Mouse (Mus musculus) cerebellum, adult 9-10 months (tissue): ENCODE measurements around the gene Tgif2.

Experiments
- DNase-seq: peaks from one replicate; pipeline ENCODE4 v3.0.0; 2022

The Tgif2 gene

GRCm38 (mm10) chr2:156844715-156845114, 4.9 kb downstream of the Tgif2 start:
- DNase-seq = no peak

GRCm38 (mm10) chr2:156847653-156848052, 7.8 kb downstream of the Tgif2 start:
- no peak for DNase-seq

GRCm38 (mm10) chr2:156848526-156849182, 8.8 kb downstream of the Tgif2 start:
- no peak for DNase-seq

- no peak for DNase-seq
These were observed 10.7 kb downstream of the Tgif2 start for GRCm38 (mm10) chr2:156850505-156850904.

- peak; percentile 26 for DNase-seq
These were observed 13.8 kb downstream of the Tgif2 start for GRCm38 (mm10) chr2:156853584-156853983.

- peak; percentile 67 for DNase-seq
These were observed 14.4 kb downstream of the Tgif2 start for GRCm38 (mm10) chr2:156853999-156854771.

- DNase-seq = no peak
These were observed 16.5 kb downstream of the Tgif2 start for GRCm38 (mm10) chr2:156856311-156856710.

GRCm38 (mm10) chr2:156857385-156857791, 17.6 kb downstream of the Tgif2 start:
- DNase-seq = no peak

GRCm38 (mm10) chr2:156857835-156858234, 18.0 kb downstream of the Tgif2 start, which contains the start of gene 4930518I15Rik:
Gene 4930518I15Rik (minus strand): TSS chr2:156857946.
- no peak for DNase-seq

- no peak for DNase-seq
These were observed 18.9 kb downstream of the Tgif2 start for GRCm38 (mm10) chr2:156858671-156859070.

GRCm38 (mm10) chr2:156862041-156862717, 22.4 kb downstream of the Tgif2 start:
- no peak for DNase-seq

GRCm38 (mm10) chr2:156862772-156863486, 23.1 kb downstream of the Tgif2 start, which contains the start of gene Rab5if:
Gene Rab5if (plus strand): TSS chr2:156863128.
- peak; percentile 95 for DNase-seq

- DNase-seq = no peak
These were observed 23.8 kb downstream of the Tgif2 start for GRCm38 (mm10) chr2:156863487-156864160.

- DNase-seq = no peak
These were observed 24.7 kb downstream of the Tgif2 start for GRCm38 (mm10) chr2:156864481-156864880.

- DNase-seq = no peak
These were observed 29.2 kb downstream of the Tgif2 start for GRCm38 (mm10) chr2:156868994-156869393.

GRCm38 (mm10) chr2:156869554-156869953, 29.7 kb downstream of the Tgif2 start:
- no peak for DNase-seq

- DNase-seq = no peak
These were observed 30.7 kb downstream of the Tgif2 start for GRCm38 (mm10) chr2:156870519-156870918.

GRCm38 (mm10) chr2:156873629-156874028, 33.8 kb downstream of the Tgif2 start:
- DNase-seq = peak; percentile 86

GRCm38 (mm10) chr2:156874047-156874759, 34.4 kb downstream of the Tgif2 start:
- no peak for DNase-seq

GRCm38 (mm10) chr2:156874760-156875510, 35.1 kb downstream of the Tgif2 start:
- DNase-seq = peak; percentile 98

GRCm38 (mm10) chr2:156877726-156878125, 37.9 kb downstream of the Tgif2 start:
- DNase-seq = no peak
